In genomic region chr4:137448641-137449040, GRCm38 (mm10) we compare ENCODE assay signal across 14 mouse cellular contexts. TPM values are rescaled to one million over a fixed set of nuclear protein-coding genes. Genes with fewer than 3 reads are reported as not detected.
DNase-seq lines count a peak whose midpoint lies in the region; ATAC-seq and TF ChIP-seq lines count a peak whose summit lies in the region.
"Had no signal": no experiment of that assay in that cellular context is flagged by ENCODE, and none has a peak within 500 bp of the region (broad histone marks: within the 10 kb centered on the region; RNA-seq: fewer than 3 reads in every experiment).

No protein-coding gene starts in this region.

- no peak for TF ChIP-seq CTCF in Patski (IDR thresholded peaks at IDR 0.05)

- H3K27me3 ChIP-seq in heart, embryonic 15.5 days: no peaks in the 10 kb centered on the region
- no peaks in the 10 kb centered on the region for H3K27me3 ChIP-seq in midbrain, embryonic 11.5 days (ENCODE audit: control insufficient read depth, insufficient read depth, low read length)
- no peaks in the 10 kb centered on the region for H3K27me3 ChIP-seq in midbrain, embryonic 16.5 days (ENCODE audit: control insufficient read depth, insufficient read depth, low read depth, low read length)
- no peaks in the 10 kb centered on the region for H3K27me3 ChIP-seq in Patski
- H3K27me3 ChIP-seq in stomach, embryonic 14.5 days (ENCODE audit: control insufficient read depth, insufficient read depth, low read length): no peaks in the 10 kb centered on the region

- no peak overlapping the region for H3K4me3 ChIP-seq in heart, embryonic 15.5 days
- no peak overlapping the region for H3K4me3 ChIP-seq in midbrain, embryonic 11.5 days (ENCODE audit: low read depth, low read length)
- H3K4me3 ChIP-seq in midbrain, embryonic 16.5 days (ENCODE audit: low read depth, low read length): no peak overlapping the region
- no peak overlapping the region for H3K4me3 ChIP-seq in stomach, embryonic 14.5 days (ENCODE audit: low read depth, low read length)

- H3K4me2 ChIP-seq in heart, embryonic 15.5 days: peak overlapping the region; percentile 16
- H3K4me2 ChIP-seq in midbrain, embryonic 11.5 days: no peak overlapping the region
- no peak overlapping the region for H3K4me2 ChIP-seq in midbrain, embryonic 16.5 days (ENCODE audit: low read length)
- no peak overlapping the region for H3K4me2 ChIP-seq in stomach, embryonic 14.5 days (replicated peaks; ENCODE audit: low read depth, low read length)

- no peaks in the 10 kb centered on the region for H3K36me3 ChIP-seq in heart, embryonic 15.5 days
- H3K36me3 ChIP-seq in midbrain, embryonic 11.5 days (ENCODE audit: control insufficient read depth, insufficient read depth, low read length): no peaks in the 10 kb centered on the region
- no peaks in the 10 kb centered on the region for H3K36me3 ChIP-seq in midbrain, embryonic 16.5 days (ENCODE audit: control insufficient read depth, insufficient read depth, low read length)
- H3K36me3 ChIP-seq in stomach, embryonic 14.5 days (ENCODE audit: control insufficient read depth, insufficient read depth, low read length): no peaks in the 10 kb centered on the region

- peaks cover 26% of the 10 kb centered on the region for H3K4me1 ChIP-seq in heart, embryonic 15.5 days (replicated peaks)
- no peaks in the 10 kb centered on the region for H3K4me1 ChIP-seq in midbrain, embryonic 11.5 days (ENCODE audit: control insufficient read depth, insufficient read depth, low read length)
- no peaks in the 10 kb centered on the region for H3K4me1 ChIP-seq in midbrain, embryonic 16.5 days (ENCODE audit: control insufficient read depth, insufficient read depth, low read length)
- H3K4me1 ChIP-seq in stomach, embryonic 14.5 days (ENCODE audit: control insufficient read depth, insufficient read depth, low read length): peaks cover 16% of the 10 kb centered on the region

- peak overlapping the region; percentile 76 for H3K27ac ChIP-seq in heart, embryonic 15.5 days
- H3K27ac ChIP-seq in midbrain, embryonic 11.5 days (ENCODE audit: low read depth, low read length): no peak overlapping the region
- no peak overlapping the region for H3K27ac ChIP-seq in midbrain, embryonic 16.5 days (ENCODE audit: low read length)
- peak overlapping the region; percentile 44; the same call in 1 of the 2 replicates for H3K27ac ChIP-seq in stomach, embryonic 14.5 days (ENCODE audit: low read length)
- H3K27ac ChIP-seq: macrophage had no signal

- 0 out of 2 replicates have a peak overlapping the region, but pooled peaks have one; percentile 14 for H3K9ac ChIP-seq in heart, embryonic 15.5 days
- H3K9ac ChIP-seq in midbrain, embryonic 11.5 days (ENCODE audit: low read length): no peak overlapping the region
- H3K9ac ChIP-seq in midbrain, embryonic 16.5 days (ENCODE audit: low read depth, low read length): no peak overlapping the region
- no peak overlapping the region for H3K9ac ChIP-seq in stomach, embryonic 14.5 days (replicated peaks; ENCODE audit: low read depth, low read length)

- CTCF ChIA-PET in Patski (lab: Charles Lee): no interaction called here

- WGBS in heart, embryonic 15.5 days: 29% methylated on average over 2 of the region's 2 CpGs
- 69% methylated on average over 2 of the region's 2 CpGs for WGBS in midbrain, embryonic 11.5 days
- WGBS in midbrain, embryonic 16.5 days: 57% methylated on average over 2 of the region's 2 CpGs
- 34% methylated on average over 2 of the region's 2 CpGs for WGBS in stomach, embryonic 14.5 days

- H3K9me3 ChIP-seq in heart, embryonic 15.5 days (replicated peaks): no peaks in the 10 kb centered on the region
- no peaks in the 10 kb centered on the region for H3K9me3 ChIP-seq in midbrain, embryonic 11.5 days (ENCODE audit: control insufficient read depth, low read length)
- H3K9me3 ChIP-seq in midbrain, embryonic 16.5 days (replicated peaks; ENCODE audit: control insufficient read depth, low read length, poor library complexity, severe bottlenecking): no peaks in the 10 kb centered on the region
- H3K9me3 ChIP-seq in stomach, embryonic 14.5 days (ENCODE audit: control insufficient read depth, low read depth, low read length): no peaks in the 10 kb centered on the region

- in situ Hi-C loops in Patski (cut with MboI; ENCODE audit: low pct_unique_long_range_greater_than_20kb): loop anchor here (10.0 to 25.0 kb wide), 2 partner anchors 54 to 89 kb away; no protein-coding TSS in a partner anchor

- intact Hi-C loops in heart, postnatal 10 days (cut with DNase I): loop anchor here (5.0 kb wide), 2 partner anchors 39 to 54 kb away; no protein-coding TSS in a partner anchor

- POLR2A ChIA-PET in Patski (lab: Charles Lee): interaction anchor here (1.4 to 1.5 kb wide), 2 partner anchors 10 to 19 kb away, joined by 3 to 4 read pairs; no protein-coding TSS in a partner anchor

- no peak for DNase-seq in heart, postnatal 10 days
- peak; percentile 78 for DNase-seq in midbrain, embryonic 11.5 days (ENCODE audit: low spot score, missing footprints)
- DNase-seq in Patski (ENCODE audit: low read depth, low spot score): no peak
- DNase-seq in kidney, adult 11 months: no peak
- DNase-seq: layer of hippocampus, adult 9-11 months had no signal

- no peak for ATAC-seq in heart, embryonic 15.5 days (replicated peaks; ENCODE audit: insufficient number of reproducible peaks, insufficient read depth, low FRiP score, low read depth)
- ATAC-seq in midbrain, embryonic 11.5 days (ENCODE audit: low FRiP score): no peak
- no peak for ATAC-seq in midbrain, embryonic 16.5 days
- ATAC-seq in Patski: peak; percentile 19
- no peak for ATAC-seq in stomach, embryonic 14.5 days (ENCODE audit: insufficient number of reproducible peaks, insufficient read depth, low FRiP score, low read depth)

RNA-seq across cellular contexts. Expression of gene 1700013G24Rik, which starts 4.4 kb away (rescaled TPM):
- not detected in 2 replicates for polyA plus RNA-seq in heart, embryonic 15.5 days (2015; fragmentation: Nextera tagmentation; extraction: Ambion mirVana)
- total RNA-seq in heart, postnatal 10 days (2021): not detected
- not detected in 2 replicates for polyA plus RNA-seq in midbrain, embryonic 11.5 days (2014; fragmentation: Nextera tagmentation; extraction: Ambion mirVana)
- not detected in 2 replicates for polyA plus RNA-seq in midbrain, embryonic 16.5 days (2015; fragmentation: Nextera tagmentation; extraction: Ambion mirVana)
- not detected for polyA plus RNA-seq in Patski (2021)
- not detected in 2 replicates for polyA plus RNA-seq in stomach, embryonic 14.5 days (2014; fragmentation: Nextera tagmentation; extraction: Ambion mirVana)
- total RNA-seq: hematopoietic stem cell, adult 5-6 weeks; MEL had no signal
- polyA plus RNA-seq: brain, embryonic 14.5 days; embryonic facial prominence, embryonic 11.5 days; macrophage had no signal

RNA-seq across cellular contexts. Expression of gene Cela3b, which starts 18.3 kb away (rescaled TPM):
- polyA plus RNA-seq in heart, embryonic 15.5 days (2015; fragmentation: Nextera tagmentation; extraction: Ambion mirVana): not detected in 2 replicates
- total RNA-seq in heart, postnatal 10 days (2021): not detected
- not detected in 2 replicates for polyA plus RNA-seq in midbrain, embryonic 11.5 days (2014; fragmentation: Nextera tagmentation; extraction: Ambion mirVana)
- polyA plus RNA-seq in midbrain, embryonic 16.5 days (2015; fragmentation: Nextera tagmentation; extraction: Ambion mirVana): not detected in 2 replicates
- not detected for polyA plus RNA-seq in Patski (2021)
- polyA plus RNA-seq in stomach, embryonic 14.5 days (2014; fragmentation: Nextera tagmentation; extraction: Ambion mirVana): 1.0 TPM in 1 of 2 replicates, not detected in the other
- total RNA-seq: hematopoietic stem cell, adult 5-6 weeks; MEL had no signal
- polyA plus RNA-seq: brain, embryonic 14.5 days; embryonic facial prominence, embryonic 11.5 days; macrophage had no signal

RNA-seq across cellular contexts. Expression of gene Hspg2, which starts 19.9 kb away (rescaled TPM):
- 41.3 and 56.3 TPM in 2 replicates for polyA plus RNA-seq in heart, embryonic 15.5 days (2015; fragmentation: Nextera tagmentation; extraction: Ambion mirVana)
- 100 to 1,000 TPM; 524 to 560 TPM for total RNA-seq in heart, postnatal 10 days (2021)
- 9.6 and 11.2 TPM in 2 replicates for polyA plus RNA-seq in midbrain, embryonic 11.5 days (2014; fragmentation: Nextera tagmentation; extraction: Ambion mirVana)
- polyA plus RNA-seq in midbrain, embryonic 16.5 days (2015; fragmentation: Nextera tagmentation; extraction: Ambion mirVana): 3.4 and 3.6 TPM in 2 replicates
- polyA plus RNA-seq in Patski (2021): 133 TPM
- 42.6 and 44.1 TPM in 2 replicates for polyA plus RNA-seq in stomach, embryonic 14.5 days (2014; fragmentation: Nextera tagmentation; extraction: Ambion mirVana)
- total RNA-seq: hematopoietic stem cell, adult 5-6 weeks had no signal

RNA-seq across cellular contexts. Expression of gene Cela3a, which starts 39.0 kb away (rescaled TPM):
- not detected in 2 replicates for polyA plus RNA-seq in heart, embryonic 15.5 days (2015; fragmentation: Nextera tagmentation; extraction: Ambion mirVana)
- total RNA-seq in heart, postnatal 10 days (2021): not detected
- not detected in 2 replicates for polyA plus RNA-seq in midbrain, embryonic 11.5 days (2014; fragmentation: Nextera tagmentation; extraction: Ambion mirVana)
- polyA plus RNA-seq in midbrain, embryonic 16.5 days (2015; fragmentation: Nextera tagmentation; extraction: Ambion mirVana): not detected in 2 replicates
- not detected for polyA plus RNA-seq in Patski (2021)
- not detected in 2 replicates for polyA plus RNA-seq in stomach, embryonic 14.5 days (2014; fragmentation: Nextera tagmentation; extraction: Ambion mirVana)
- total RNA-seq: hematopoietic stem cell, adult 5-6 weeks; MEL had no signal
- polyA plus RNA-seq: brain, embryonic 14.5 days; embryonic facial prominence, embryonic 11.5 days; limb, embryonic 14.5 days; macrophage had no signal

Comparison
In these comparisons a context has a peak if more than half of its experiments do, and no peak if none do; other contexts are left out.
1. H3K27ac ChIP-seq: peak in heart, embryonic 15.5 days (single experiment) and stomach, embryonic 14.5 days (single experiment); none in midbrain, embryonic 11.5 days (single experiment) and midbrain, embryonic 16.5 days (single experiment).